Mouse (Mus musculus) monocyte, adult 5-6 weeks (primary cell): ENCODE results near the gene Cd4. TPM values are rescaled to one million over a fixed set of nuclear protein-coding genes. Genes with fewer than 3 reads are reported as not detected.

Experiments used
- ATAC-seq: fragments of 153-309, 156-312 bp; replicated peaks from 2 replicates; pipeline ENCODE4 v1.8.0; 2017; ENCODE audit warnings: mild to moderate bottlenecking; ENCODE audit not compliant: low TSS enrichment, insufficient number of reproducible peaks, severe bottlenecking, poor library complexity, low FRiP score
- total RNA-seq: library from RNA; stranded (forward); fragments of 200-1000, 200-491, 200-594 nt; gene quantifications from 3 replicates; pipeline ENCODE4 v1.2.3, GENCODE M21; 2017

The Cd4 gene
- total RNA-seq = 3.1 to 5.2 TPM (median 4.0 TPM) in 3 replicates

GRCm38 (mm10) chr6:124887986-124888385 lies at the start of gene Cd4:
TSS of gene Cd4 (minus strand) at chr6:124888221.
- ATAC-seq = no peak

DNA sequence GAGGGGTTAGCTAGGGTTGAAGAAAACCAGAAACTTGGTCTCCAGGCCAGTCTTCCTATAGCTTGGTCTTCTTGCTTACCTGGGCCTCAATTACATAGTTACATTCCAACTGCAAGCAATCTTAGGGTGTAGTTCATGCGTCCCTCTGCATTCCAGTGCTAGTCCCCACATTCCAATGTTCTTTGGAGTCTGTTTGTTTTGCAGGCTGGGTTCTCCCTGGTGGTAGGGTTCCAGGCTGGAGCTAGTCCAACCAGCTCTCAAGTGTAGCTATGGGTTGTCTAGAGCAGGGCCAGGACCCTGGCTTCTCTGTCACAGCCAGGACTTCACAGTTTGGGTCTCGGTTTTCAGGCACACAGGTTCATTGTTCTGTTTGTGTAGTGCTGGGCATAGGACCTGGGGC lies 49.5 kb upstream of the Cd4 start:
- no peak for ATAC-seq

DNA sequence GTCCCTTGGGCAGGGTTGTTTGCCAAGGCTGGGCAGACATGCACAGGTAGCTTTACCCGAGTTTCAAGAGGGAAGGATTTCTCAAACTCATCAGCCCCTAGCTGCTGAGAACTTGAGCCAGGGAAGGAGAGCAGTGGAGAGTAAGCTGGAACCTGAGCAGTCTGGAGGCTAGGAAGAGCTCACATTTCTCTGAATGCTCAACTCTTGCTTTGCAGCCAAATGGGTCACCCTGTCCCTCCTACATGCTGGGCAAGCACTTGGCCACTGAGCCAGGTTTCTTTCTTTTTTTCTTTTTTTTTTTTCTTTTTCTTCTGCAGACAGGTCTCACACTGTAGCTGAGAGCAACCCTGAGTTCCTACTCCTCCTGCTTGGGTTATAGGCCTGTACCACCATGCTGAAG lies 48.7 kb upstream of the Cd4 start:
- no peak for ATAC-seq

DNA sequence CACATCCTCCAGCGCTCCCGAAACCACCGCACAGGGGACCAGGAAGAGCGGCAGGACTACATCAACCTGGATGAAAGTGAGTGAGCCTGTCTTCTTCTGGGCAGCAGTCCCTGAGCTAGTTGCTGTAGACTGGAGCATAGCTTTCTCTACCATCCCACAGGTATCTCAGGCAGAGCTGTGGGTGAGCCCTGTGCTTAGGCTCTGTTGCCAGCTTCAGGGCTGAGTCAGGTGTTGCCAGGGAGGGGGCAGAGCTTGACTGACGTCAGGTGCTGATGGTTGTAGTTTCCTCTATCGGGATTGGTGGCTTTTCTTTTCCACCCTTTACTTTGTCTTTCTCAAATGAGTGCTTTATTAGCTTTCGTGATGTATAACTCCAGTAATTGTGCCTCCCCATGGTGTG lies 46.6 kb upstream of the Cd4 start:
- no peak for ATAC-seq

DNA sequence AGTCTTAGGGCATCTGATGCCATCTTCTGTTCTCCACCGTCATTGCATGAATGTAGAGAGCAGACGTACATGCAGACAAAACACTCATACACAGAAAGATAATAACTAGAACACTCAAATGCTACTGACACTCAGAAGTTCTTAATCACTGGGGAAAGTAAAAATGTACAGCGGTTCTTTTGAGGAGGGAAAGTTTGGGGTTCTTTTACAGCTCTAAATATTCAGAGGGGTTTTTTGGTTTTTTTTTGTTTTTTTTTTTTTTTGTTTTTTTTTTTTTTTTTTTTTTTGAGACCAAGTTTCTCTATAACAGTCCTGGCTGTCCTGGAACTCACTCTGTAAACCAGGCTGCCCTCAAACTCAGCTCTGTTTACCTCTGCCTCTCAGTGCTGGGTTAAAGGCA lies 45.1 kb upstream of the Cd4 start:
- no peak for ATAC-seq

- ATAC-seq = no peak
Measured at GRCm38 (mm10) chr6:124932314-124932695, 44.3 kb upstream of the Cd4 start.

DNA sequence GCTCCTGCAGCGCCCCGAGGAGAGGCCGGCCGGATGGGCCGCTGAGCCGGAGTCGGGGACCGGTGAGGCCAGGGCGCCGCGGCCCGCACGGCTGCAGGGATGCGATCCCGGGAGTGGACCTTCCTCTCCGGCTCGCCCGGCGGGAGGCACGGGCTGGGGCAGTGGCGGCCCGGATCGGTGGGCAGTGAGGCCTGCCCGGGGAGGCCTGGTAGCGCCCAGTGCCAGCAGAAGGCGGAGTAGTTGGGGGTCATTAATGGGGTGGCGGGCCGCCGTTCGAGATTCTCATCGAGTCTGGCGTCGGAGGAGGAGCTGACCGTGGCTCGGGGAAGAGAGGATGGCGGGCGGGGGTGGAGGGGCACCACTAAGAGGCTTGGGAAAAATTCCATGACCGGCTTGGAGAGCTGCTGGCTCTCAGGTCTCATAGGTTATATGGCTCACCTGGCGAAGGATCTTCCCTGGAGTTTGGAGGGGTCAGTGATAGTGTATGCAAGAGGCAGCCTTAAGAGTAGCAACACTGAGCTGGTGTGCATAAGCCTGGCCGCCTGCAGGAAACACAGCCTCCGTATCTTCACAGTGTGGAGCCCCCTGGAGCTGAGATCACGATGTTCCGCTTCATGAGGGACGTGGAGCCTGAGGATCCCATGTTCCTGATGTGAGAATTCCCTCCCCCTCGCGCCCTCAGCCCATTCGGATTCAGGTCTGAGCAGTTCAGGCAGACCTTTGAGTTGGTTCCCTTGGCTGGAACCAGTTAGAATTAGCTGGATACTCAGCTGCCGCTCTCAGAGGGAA lies 43.7 kb upstream of the Cd4 start:
- no peak for ATAC-seq

- peak; percentile 82 for ATAC-seq
Measured at GRCm38 (mm10) chr6:124930754-124931524, 42.9 kb upstream of the Cd4 start, which contains the start of gene Mlf2. TSS of gene Mlf2 (plus strand) at chr6:124931386.

GRCm38 (mm10) chr6:124930231-124930630 lies 42.2 kb upstream of the Cd4 start:
- no peak for ATAC-seq

GRCm38 (mm10) chr6:124925941-124926340 lies 37.9 kb upstream of the Cd4 start:
- no peak for ATAC-seq

DNA sequence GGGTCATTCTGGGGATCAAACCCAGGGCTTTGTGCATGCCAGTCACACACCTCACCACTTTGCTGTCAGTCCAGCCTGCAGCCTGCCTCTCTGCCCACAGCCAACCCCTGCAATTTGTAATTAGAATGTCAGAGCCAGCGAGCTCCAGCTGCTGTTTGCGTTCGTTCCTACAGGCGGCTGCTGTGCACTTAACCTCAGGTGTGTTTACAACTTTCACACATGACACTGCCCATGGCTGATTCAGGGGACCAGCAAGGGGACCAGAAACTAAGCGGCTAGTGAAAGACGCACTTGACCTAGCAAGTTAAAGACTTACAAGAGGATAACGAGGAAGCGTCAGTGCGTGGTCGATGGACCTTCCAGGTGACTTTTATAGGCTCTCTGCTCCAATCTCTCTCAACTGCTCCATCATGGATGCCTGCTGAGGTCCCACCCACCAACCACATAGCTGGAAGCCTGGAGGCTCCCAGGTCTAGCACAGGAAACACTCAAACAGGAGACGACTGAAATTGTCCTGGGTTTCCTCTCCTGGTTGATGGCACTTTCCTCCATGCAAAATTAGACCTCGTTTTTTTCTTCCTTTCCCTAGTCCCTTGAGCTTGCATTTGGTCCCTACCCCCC lies 37.3 kb upstream of the Cd4 start:
- ATAC-seq = no peak

DNA sequence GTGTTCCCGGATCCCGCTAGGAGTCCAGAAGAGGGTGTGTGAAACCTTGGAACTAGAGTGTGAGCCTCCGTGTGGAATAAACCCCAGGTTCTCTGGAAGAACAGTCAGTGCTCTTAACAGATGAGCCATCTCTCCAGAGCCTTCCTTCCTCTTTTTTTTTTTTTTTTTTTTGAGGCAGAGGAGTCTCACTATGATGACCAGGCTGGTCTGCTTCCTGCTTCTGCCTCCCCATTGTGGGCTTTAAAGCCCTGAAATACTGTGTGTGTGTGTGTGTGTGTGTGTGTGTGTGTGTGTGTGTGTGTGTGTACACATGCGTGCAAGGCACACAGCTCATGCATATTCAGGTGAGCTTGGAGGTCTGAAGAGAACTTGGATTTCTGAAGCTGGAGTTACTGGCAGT lies 33.5 kb upstream of the Cd4 start:
- peak; percentile 52; the same call in 1 of the 2 replicates for ATAC-seq

DNA sequence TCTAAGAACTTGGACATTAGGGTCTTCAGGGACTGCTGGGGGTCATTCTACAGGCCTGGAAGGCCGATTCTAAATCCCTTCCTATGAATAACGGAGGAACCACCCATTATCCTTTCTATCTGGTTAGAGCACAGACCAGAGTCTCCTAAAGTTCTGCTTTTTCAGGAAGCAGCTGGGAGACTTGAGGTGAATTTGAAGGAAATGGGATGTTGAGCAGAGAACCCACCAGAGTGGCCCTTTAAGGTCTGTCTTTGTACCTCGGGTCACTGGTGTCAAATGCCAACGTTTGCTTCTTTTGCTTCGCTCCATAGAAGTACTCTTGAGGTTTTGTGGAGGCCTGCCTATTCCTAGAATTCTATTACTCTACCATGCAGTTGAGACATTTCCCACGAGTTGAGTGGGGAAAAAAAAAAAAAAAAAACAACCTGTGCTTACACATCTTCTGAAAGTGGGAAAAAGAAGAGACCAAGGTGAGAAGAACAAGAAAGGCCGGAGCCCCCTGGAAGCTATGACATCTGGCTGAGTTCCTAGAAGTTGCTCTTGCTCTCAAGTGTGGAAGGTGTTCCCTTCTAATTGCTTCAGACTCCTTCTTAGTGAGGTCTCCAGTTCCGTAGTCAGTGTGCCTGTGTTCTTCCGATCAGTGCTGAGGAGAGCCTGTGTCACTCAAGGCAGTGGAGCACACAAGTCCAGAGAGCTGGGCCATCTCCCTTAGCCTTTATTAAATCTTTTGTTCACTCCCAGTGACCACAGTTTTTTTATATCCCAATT lies 32.5 kb upstream of the Cd4 start:
- ATAC-seq = no peak

GRCm38 (mm10) chr6:124919695-124920317 lies 31.8 kb upstream of the Cd4 start, which contains the start of gene Ptms:
TSS of gene Ptms (minus strand) at chr6:124920103.
- ATAC-seq = peak; percentile 34; the same call in 1 of the 2 replicates

- no peak for ATAC-seq
Measured at GRCm38 (mm10) chr6:124918890-124919627, 31.0 kb upstream of the Cd4 start.

- ATAC-seq = no peak
Measured at GRCm38 (mm10) chr6:124918331-124918690, 30.3 kb upstream of the Cd4 start.

- ATAC-seq = no peak
Measured at GRCm38 (mm10) chr6:124917518-124918330, 29.7 kb upstream of the Cd4 start.
